Mouse (Mus musculus) limb, embryonic 11.5 days (tissue): ENCODE data around the gene Sorcs2. TPM values are rescaled to one million over a fixed set of nuclear protein-coding genes. Genes with fewer than 3 reads are reported as not detected.

Experiments used
- ATAC-seq: fragments of 200-750 bp; cut with Nextera tagmentation; 2 replicates; pipeline ENCODE4 v1.8.0; 2017; ENCODE audit warnings: low read depth; ENCODE audit not compliant: insufficient number of reproducible peaks, low FRiP score, low TSS enrichment
- DNase-seq: peaks from one replicate; pipeline ENCODE4 v3.0.0-alpha.2; 2015; ENCODE audit warnings: low spot score
- H3K27ac ChIP-seq: fragments of 300-500 bp; sonication (generic); replicated peaks from 2 replicates; pipeline ENCODE4 v1.5.1; 2014; ENCODE audit warnings: low read depth, mild to moderate bottlenecking, low read length
- H3K27me3 ChIP-seq: fragments of 300-500 bp; sonication (generic); 2 replicates; pipeline ENCODE4 v1.6.1; 2014; ENCODE audit warnings: mild to moderate bottlenecking, low read length, mixed read lengths; ENCODE audit not compliant: control insufficient read depth, insufficient read depth
- H3K36me3 ChIP-seq: fragments of 300-500 bp; sonication (generic); 2 replicates; pipeline ENCODE4 v1.6.1; 2014; ENCODE audit warnings: mild to moderate bottlenecking, low read length, moderate library complexity, mixed read lengths; ENCODE audit not compliant: control insufficient read depth, insufficient read depth
- H3K4me1 ChIP-seq: fragments of 300-500 bp; sonication (generic); 2 replicates; pipeline ENCODE4 v1.6.1; 2014; ENCODE audit warnings: low read length, mixed read lengths; ENCODE audit not compliant: control insufficient read depth, insufficient read depth
- H3K4me2 ChIP-seq: fragments of 300-500 bp; sonication (generic); 2 replicates; pipeline ENCODE4 v1.6.1; 2014; ENCODE audit warnings: low read depth, mild to moderate bottlenecking, moderate library complexity; ENCODE audit not compliant: severe bottlenecking
- H3K4me3 ChIP-seq: fragments of 300-500 bp; sonication (generic); 2 replicates; pipeline ENCODE4 v1.5.1; 2014; ENCODE audit warnings: low read depth, low read length
- H3K9ac ChIP-seq: fragments of 300-500 bp; sonication (generic); 2 replicates; pipeline ENCODE4 v1.6.1; 2014; ENCODE audit warnings: mild to moderate bottlenecking, low read length
- H3K9me3 ChIP-seq: fragments of 300-500 bp; sonication (generic); 2 replicates; pipeline ENCODE4 v1.6.1; 2016; ENCODE audit warnings: low read length; ENCODE audit not compliant: control insufficient read depth
- WGBS: fragments of 180-500 bp; shearing (Covaris S2); extraction: QIAGEN DNeasy Blood & Tissue Kit; methylation state at CpG from one replicate; pipeline ENCODE4 v1.1.7; 2014; 5-methylcytosine and 5-hydroxymethylcytosine counted together
- polyA plus RNA-seq: library from polyadenylated mRNA; unstranded; fragments of >200 nt; fragmentation: Nextera tagmentation; extraction: Ambion mirVana; gene quantifications from 2 replicates; pipeline ENCODE4 v1.2.1, GENCODE M21; 2014

The Sorcs2 gene
- polyA plus RNA-seq, 1 experiment from 2014 or later, result 6.4 TPM

GRCm38 (mm10) chr5:36174569-36175115, 223.3 kb downstream of the Sorcs2 start:
- H3K36me3 ChIP-seq, result no peaks in the 10 kb centered on the region
- peak overlapping the region; percentile 67; the same call in 1 of the 2 replicates for H3K27ac ChIP-seq
- DNase-seq, result peak; percentile 55
- WGBS, result 15% methylated on average over 9 of the region's 9 CpGs
- H3K4me3 ChIP-seq, result no peak overlapping the region
- H3K4me1 ChIP-seq, result no peaks in the 10 kb centered on the region; the same call in 1 of the 2 replicates
- no peak overlapping the region for H3K4me2 ChIP-seq
- no peaks in the 10 kb centered on the region for H3K27me3 ChIP-seq
- no peak overlapping the region for H3K9ac ChIP-seq
- peak; percentile 78; the same call in 1 of the 2 replicates for ATAC-seq
- H3K9me3 ChIP-seq, result no peaks in the 10 kb centered on the region

DNA sequence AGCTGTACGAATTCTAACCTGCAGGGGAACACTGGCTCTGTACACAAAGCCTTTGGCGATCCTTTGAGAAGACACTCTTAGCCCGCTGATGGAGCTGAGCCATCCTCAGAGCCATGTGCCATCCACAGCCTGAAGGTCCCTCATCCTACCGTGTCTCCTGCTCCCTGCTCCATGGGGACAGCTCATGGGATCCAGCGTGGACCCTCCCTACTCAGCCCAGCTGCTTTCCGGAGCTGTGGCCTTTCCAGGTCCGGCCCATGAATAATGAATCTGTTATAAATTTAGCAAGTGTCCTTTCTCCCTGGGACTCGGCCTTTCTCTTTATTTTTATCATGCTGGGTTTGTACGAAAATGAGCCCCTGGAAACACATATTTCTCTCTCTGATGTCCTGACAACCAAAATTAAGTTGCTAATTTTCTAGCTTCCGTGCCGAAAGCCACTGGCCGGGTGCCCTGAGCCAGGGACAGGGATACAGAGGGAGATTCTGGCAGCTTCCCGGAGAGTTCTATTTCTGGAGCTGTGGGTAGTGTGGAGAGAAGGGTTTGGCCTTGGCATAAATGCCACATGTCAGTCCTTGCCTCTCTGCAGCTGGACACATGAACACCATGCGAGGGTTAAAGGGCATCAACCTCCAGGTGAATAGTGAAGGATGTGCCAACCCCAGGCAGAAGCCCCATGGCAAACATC, 228.8 kb downstream of the Sorcs2 start:
- Histone ChIP-seq H3K9ac (no peak overlapping the region), H3K27ac (no peak overlapping the region), H3K4me2 (no peak overlapping the region), H3K9me3 (no peaks in the 10 kb centered on the region), H3K36me3 (no peaks in the 10 kb centered on the region), H3K4me1 (no peaks in the 10 kb centered on the region), H3K27me3 (no peaks in the 10 kb centered on the region), H3K4me3 (no peak overlapping the region)
- WGBS, result 78% methylated on average over 14 of the region's 14 CpGs
- ATAC-seq (no peak), DNase-seq (no peak)

GRCm38 (mm10) chr5:36166346-36167013, 231.5 kb downstream of the Sorcs2 start:
- peaks cover 5% of the 10 kb centered on the region; the same call in 1 of the 2 replicates for H3K4me1 ChIP-seq
- H3K4me2 ChIP-seq, result no peak overlapping the region
- ATAC-seq (0 out of 2 replicates have a peak, but pooled peaks have one; percentile 4), DNase-seq (no peak)
- H3K9me3 ChIP-seq, result no peaks in the 10 kb centered on the region
- no peak overlapping the region for H3K4me3 ChIP-seq
- 80% methylated on average over 6 of the region's 6 CpGs for WGBS
- H3K27me3 ChIP-seq, result no peaks in the 10 kb centered on the region
- no peaks in the 10 kb centered on the region for H3K36me3 ChIP-seq
- H3K27ac ChIP-seq, result no peak overlapping the region
- no peak overlapping the region for H3K9ac ChIP-seq

DNA sequence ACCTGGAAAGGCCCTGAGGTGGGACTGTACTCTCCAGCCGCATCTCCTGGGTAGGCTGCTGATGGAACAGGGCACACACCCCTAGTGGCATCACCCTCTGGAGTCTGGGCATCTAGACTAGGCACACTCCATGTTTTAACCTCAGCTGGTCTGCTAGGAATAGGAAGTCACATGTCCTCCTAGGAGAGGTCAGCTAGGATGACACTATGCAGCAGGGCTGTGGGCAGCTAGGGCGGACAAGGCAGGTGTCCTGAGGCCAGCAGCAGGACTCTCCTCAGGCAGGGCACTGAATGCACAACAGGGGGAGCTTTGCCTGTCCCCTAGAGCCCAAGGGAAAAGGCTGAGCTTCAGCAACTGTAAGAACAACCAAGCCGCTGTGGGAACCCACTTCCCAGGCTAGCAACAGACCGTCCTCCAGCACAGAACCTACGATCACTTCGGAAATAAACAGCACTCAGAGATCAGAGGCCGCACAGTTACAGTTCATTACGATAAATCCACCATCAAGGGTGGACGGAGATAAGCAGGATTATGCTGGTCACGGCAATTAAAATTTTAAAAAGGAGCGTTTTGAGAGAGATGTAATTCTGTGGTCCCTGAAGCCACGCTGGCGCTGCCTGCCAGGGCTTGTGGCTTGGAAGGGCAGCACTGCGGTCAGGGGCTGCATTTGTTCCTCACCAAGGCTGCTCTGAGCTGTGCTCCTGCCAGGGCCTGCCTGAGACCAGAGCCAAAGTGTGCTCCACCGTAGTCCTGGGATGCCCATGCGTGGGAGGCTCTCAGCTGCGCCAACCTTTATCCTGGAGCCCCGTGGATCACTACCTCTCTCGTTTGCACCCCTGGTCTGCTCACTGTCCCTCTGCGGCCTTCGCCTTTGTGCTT, 232.3 kb downstream of the Sorcs2 start:
- 84% methylated on average over 21 of the region's 21 CpGs for WGBS
- H3K9me3 ChIP-seq, result no peaks in the 10 kb centered on the region
- ATAC-seq, result no peak
- no peak overlapping the region for H3K4me2 ChIP-seq
- H3K36me3 ChIP-seq, result no peaks in the 10 kb centered on the region
- no peak for DNase-seq
- peaks cover 8% of the 10 kb centered on the region; the same call in 1 of the 2 replicates for H3K4me1 ChIP-seq
- H3K4me3 ChIP-seq, result no peak overlapping the region
- H3K27ac ChIP-seq, result no peak overlapping the region
- no peak overlapping the region for H3K9ac ChIP-seq
- H3K27me3 ChIP-seq, result no peaks in the 10 kb centered on the region

DNA sequence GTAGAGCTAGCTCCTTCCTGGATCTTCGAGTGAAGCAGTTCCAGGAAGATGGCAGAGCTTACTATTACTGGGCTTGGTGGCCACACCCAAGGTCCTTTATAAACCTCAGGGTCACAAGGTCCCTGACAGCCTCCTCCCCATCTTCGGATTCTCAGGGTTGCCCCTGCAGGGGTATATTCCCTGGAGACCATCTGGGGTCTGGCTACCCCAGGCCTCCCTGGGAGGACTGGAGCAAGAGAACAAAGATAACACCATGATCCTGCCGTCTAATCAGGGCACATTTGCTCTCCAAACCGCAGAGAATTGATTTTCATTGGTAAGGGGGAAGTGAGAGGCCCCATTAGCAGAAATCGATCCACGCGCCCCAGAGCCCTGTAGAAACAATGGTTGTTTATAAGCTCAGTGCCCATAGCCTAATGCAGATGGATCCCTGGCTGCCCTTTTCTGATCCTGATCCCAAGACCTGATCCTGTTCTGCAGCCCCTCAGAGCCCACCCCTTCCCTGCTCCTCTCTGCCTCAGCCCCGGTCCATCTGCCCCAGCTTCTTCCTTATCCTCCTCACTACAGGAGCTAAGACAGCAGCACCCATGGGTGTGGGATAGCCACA, 243.0 kb downstream of the Sorcs2 start:
- no peak overlapping the region for H3K9ac ChIP-seq
- H3K36me3 ChIP-seq, result no peaks in the 10 kb centered on the region
- DNase-seq, result no peak
- H3K9me3 ChIP-seq, result no peaks in the 10 kb centered on the region
- H3K27ac ChIP-seq, result no peak overlapping the region
- 0 out of 2 replicates have a peak, but pooled peaks cover 2% of the 10 kb centered on the region for H3K4me1 ChIP-seq
- H3K4me3 ChIP-seq, result no peak overlapping the region
- 64% methylated on average over 8 of the region's 8 CpGs for WGBS
- ATAC-seq, result no peak
- no peak overlapping the region for H3K4me2 ChIP-seq
- H3K27me3 ChIP-seq, result no peaks in the 10 kb centered on the region

DNA sequence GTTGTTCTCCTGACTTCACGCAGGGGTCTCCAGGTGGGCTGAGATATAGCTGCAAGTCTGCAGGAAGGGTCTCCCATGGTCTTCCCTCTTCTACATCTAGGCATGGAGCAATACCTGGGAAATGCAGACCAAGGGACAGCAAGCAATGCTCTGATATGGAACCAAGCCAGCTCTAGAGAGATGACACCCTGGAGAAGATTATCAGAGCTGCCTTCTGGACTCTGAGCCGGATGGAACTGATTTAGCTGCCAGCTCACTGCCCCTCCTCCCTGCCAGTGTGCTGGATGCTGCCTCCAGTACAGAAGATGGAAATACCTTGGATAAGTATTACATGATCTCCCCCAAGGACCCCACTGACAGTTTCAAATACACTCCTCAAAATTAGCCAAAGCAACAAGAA, 244.7 kb downstream of the Sorcs2 start:
- H3K27ac ChIP-seq, result no peak overlapping the region
- H3K27me3 ChIP-seq, result no peaks in the 10 kb centered on the region
- H3K4me2 ChIP-seq, result no peak overlapping the region
- ATAC-seq, result no peak
- 0 out of 2 replicates have a peak, but pooled peaks cover 2% of the 10 kb centered on the region for H3K4me1 ChIP-seq
- 77% methylated on average over 2 of the region's 2 CpGs for WGBS
- no peak overlapping the region for H3K9ac ChIP-seq
- DNase-seq, result no peak
- no peaks in the 10 kb centered on the region for H3K36me3 ChIP-seq
- H3K9me3 ChIP-seq, result no peaks in the 10 kb centered on the region
- H3K4me3 ChIP-seq, result no peak overlapping the region

- 75% methylated on average over 8 of the region's 8 CpGs for WGBS
- Histone ChIP-seq H3K9me3 (no peaks in the 10 kb centered on the region), H3K27me3 (no peaks in the 10 kb centered on the region), H3K27ac (no peak overlapping the region), H3K4me1 (no peaks in the 10 kb centered on the region), H3K36me3 (no peaks in the 10 kb centered on the region), H3K4me2 (no peak overlapping the region), H3K9ac (no peak overlapping the region), H3K4me3 (no peak overlapping the region)
- ATAC-seq (no peak), DNase-seq (no peak)
Measured at GRCm38 (mm10) chr5:36151086-36151485, 246.9 kb downstream of the Sorcs2 start.

DNA sequence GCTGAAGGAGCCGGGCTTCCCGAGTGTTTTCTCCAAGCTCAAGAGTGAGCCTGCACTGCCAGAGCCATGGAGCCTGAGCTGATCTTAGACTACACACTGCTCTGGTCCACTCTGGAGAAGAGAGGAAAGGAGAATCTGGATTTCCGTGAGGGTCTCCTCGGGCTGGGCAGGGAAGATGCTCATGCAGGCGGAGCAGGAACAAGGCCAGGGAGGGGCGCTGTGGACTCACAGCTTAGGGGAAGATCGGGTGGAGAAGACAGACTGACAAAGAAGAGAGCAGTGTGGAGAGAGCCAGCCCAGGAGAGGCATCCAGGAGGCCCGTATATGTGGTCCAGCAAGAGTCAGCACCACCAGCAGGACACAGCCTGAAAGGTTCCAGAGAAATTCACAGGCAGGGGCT, 248.8 kb downstream of the Sorcs2 start:
- no peak overlapping the region for H3K27ac ChIP-seq
- H3K4me3 ChIP-seq, result no peak overlapping the region
- H3K9me3 ChIP-seq, result no peaks in the 10 kb centered on the region
- H3K27me3 ChIP-seq, result no peaks in the 10 kb centered on the region
- H3K9ac ChIP-seq, result no peak overlapping the region
- no peaks in the 10 kb centered on the region for H3K36me3 ChIP-seq
- H3K4me1 ChIP-seq, result no peaks in the 10 kb centered on the region
- peak; percentile 28 for DNase-seq
- H3K4me2 ChIP-seq, result no peak overlapping the region
- 60% methylated on average over 8 of the region's 8 CpGs for WGBS
- ATAC-seq, result no peak
